Mouse (Mus musculus): Measurements from ENCODE around the gene Pnpo.

The Pnpo gene

GRCm38 (mm10) chr11:96910003-96910402, 33.8 kb downstream of the Pnpo start:
- in situ Hi-C loops (cut with MseI, MboI) = loop anchor here (5.0 kb wide), 2 partner anchors 43 to 52 kb away; no protein-coding TSS in a partner anchor

GRCm38 (mm10) chr11:96908594-96908993, 35.2 kb downstream of the Pnpo start:
- in situ Hi-C loops (cut with MseI, MboI) = no loop called here

- in situ Hi-C loops (cut with MseI, MboI) = no loop called here
Observed at GRCm38 (mm10) chr11:96906431-96907161, 37.2 kb downstream of the Pnpo start.

- in situ Hi-C loops (cut with MseI, MboI) = no loop called here
Observed at GRCm38 (mm10) chr11:96902639-96903635, 40.8 kb downstream of the Pnpo start.

GRCm38 (mm10) chr11:96901332-96901731, 42.5 kb downstream of the Pnpo start:
- in situ Hi-C loops (cut with MseI, MboI) = no loop called here

GRCm38 (mm10) chr11:96899449-96900306, 44.1 kb downstream of the Pnpo start:
- in situ Hi-C loops (cut with MseI, MboI) = no loop called here

GRCm38 (mm10) chr11:96895886-96896285, 47.9 kb downstream of the Pnpo start:
- in situ Hi-C loops (cut with MseI, MboI) = no loop called here

- in situ Hi-C loops (cut with MseI, MboI) = no loop called here
Observed at GRCm38 (mm10) chr11:96893203-96893842, 50.5 kb downstream of the Pnpo start.

- in situ Hi-C loops (cut with MseI, MboI) = no loop called here
Observed at GRCm38 (mm10) chr11:96891784-96892527, 51.8 kb downstream of the Pnpo start.

Data from mouse trophoblast stem cell (cell line).